Mouse (Mus musculus) heart, postnatal 14 days (tissue): ENCODE results near the gene Nphp4. TPM values are rescaled to one million over a fixed set of nuclear protein-coding genes. Genes with fewer than 3 reads are reported as not detected.

ENCODE experiments used
- DNase-seq, 2 experiments: peaks; one replicate each; pipeline ENCODE4 v3.0.0; 2021 to 2022
- intact Hi-C: fragments of 180-260 bp; cut with DNase I; formaldehyde crosslinking; loops from one replicate; pipeline ENCODE4 v1.15.1; 2025
- long read RNA-seq, 2 experiments: library from polyadenylated mRNA; stranded (forward); transcript quantifications; one replicate each; pipeline ENCODE4 v2.0.0; 2021
- total RNA-seq, 2 experiments: library from RNA; stranded (reverse); gene quantifications; 2 replicates each; pipeline ENCODE4 v1.2.3; 2021

The Nphp4 gene
- total RNA-seq, result 1 to 10 TPM; 1.8 to 2.3 TPM
- long read RNA-seq, experiment 1, partial matches to known transcripts, result 0 of 1 reads
- long read RNA-seq, experiment 1, other reads (novel, unspliced or antisense), result 1 of 1 reads
- long read RNA-seq, experiment 2, partial matches to known transcripts, result 0 of 2 reads
- long read RNA-seq, experiment 2, other reads (novel, unspliced or antisense), result 2 of 2 reads

DNA sequence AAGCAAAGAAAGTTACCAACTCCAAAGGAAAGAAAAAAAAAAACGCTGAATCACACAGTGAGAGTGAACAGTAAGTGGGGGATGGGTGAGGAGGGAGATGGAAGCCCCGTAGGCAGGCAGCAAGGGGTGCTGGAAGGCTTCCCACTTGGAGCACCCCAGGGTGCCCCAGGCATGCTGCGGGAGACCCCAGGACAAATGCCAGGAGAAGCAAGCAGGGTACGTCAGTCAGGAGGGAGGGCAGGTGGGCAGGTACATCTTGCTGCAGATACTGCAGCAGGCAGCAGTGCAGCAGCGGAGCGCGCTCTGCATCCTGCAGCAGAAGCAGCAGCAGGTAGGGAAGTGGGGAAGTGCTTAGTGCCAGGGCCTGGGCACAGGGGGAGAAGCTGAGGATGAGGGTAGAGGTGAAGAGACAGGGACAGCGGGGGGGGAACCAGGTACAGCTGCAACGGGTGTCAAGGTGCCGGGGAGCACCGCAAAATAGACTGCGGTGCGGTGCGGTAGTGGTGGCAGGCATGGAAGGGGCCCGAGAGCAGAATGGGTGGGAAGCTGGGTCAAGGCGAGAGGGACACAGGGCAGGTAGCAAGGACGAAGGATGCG, at the start of gene Nphp4:
Gene Nphp4, plus strand, starts transcription at position 280 of the 597 bp plus-strand sequence.
- peak in 1 of 2 experiments; percentile 4 for DNase-seq
- intact Hi-C loops, result no loop called here

GRCm38 (mm10) chr4:152428259-152428658, 48.2 kb upstream of the Nphp4 start:
- DNase-seq, result no peak
- intact Hi-C loops, result no loop called here

DNA sequence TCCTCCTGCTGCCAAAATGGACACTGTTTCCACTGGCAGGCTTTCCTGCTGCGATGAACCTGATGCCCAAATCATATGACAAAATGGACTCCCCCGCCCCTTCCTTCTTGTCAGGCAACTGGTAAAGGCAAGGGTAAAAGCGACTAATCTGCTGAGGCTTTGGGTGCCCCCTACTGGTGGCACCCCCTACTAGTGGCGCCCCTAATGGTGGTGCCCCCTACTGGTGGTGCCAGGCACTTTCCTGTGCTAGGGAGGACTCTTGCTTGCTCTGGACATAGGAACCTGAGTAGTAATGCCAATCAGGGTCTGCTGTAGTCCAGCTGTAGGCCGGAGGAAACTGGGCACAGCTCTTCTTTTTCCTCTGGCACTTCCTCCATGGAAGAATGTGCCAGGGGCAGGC, 44.2 kb upstream of the Nphp4 start:
- intact Hi-C loops, result loop anchor here (10.0 kb wide), 1 partner anchor 218 kb away; no protein-coding TSS in a partner anchor
- peak; percentile 17 to 44 for DNase-seq

DNA sequence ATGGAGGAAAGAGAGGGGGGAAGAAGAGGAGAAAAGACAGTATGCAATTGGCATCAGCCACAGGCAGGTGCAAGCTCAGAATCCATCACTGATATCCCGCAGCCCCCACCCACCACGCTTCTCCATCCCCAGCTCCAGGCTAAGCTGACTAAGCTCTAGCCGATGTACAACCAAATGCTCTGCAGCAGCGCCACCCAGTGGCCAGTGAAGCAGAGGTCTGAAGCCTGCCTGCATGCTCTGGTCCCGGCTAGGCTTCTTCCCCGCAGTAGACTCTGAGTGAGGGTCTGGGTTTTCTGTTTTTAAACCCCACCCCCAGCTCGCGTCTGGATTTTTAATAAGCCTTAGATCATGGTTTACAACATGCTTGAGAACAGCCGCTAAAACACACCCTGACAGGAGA, 41.7 kb upstream of the Nphp4 start:
- intact Hi-C loops, result loop anchor here (1.0 to 10.0 kb wide), 4 partner anchors 56 to 262 kb away; no protein-coding TSS in a partner anchor
- peak; percentile 90 to 94 for DNase-seq

GRCm38 (mm10) chr4:152435255-152435654, 41.3 kb upstream of the Nphp4 start:
- DNase-seq, result peak; percentile 78 to 87

DNA sequence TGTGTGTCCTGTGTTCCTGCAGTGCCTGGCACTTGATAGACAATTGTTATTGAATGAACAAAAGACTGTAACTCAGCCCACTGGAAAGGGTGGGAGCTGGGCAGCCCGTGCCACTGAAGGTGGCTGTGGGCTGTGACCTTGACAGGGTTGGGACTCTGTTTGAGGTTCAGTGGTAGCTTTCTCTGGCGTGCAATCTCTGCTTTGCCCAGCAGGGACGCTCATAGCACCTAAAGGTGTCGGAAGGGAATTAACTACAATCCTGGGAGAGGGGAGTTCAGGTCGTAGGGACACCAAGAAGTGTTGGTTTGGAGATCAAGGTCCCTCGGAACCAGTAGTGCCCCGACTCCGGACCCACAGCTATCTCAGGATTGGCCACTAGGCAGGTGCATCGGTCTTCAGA, 35.6 kb upstream of the Nphp4 start:
- peak in 1 of 2 experiments; percentile 18 for DNase-seq
- intact Hi-C loops, result no loop called here

More at GRCm38 (mm10) chr4:152435255-152435654, 41.3 kb upstream of the Nphp4 start:
- intact Hi-C loops, result loop anchor here (1.0 to 10.0 kb wide), 4 partner anchors 56 to 262 kb away; no protein-coding TSS in a partner anchor

- no peak for DNase-seq
- intact Hi-C loops, result no loop called here
Measured at GRCm38 (mm10) chr4:152441536-152441935, 35.0 kb upstream of the Nphp4 start.

- intact Hi-C loops, result no loop called here
- DNase-seq, result peak; percentile 18 to 31
Measured at GRCm38 (mm10) chr4:152446178-152446577, 30.3 kb upstream of the Nphp4 start.

DNA sequence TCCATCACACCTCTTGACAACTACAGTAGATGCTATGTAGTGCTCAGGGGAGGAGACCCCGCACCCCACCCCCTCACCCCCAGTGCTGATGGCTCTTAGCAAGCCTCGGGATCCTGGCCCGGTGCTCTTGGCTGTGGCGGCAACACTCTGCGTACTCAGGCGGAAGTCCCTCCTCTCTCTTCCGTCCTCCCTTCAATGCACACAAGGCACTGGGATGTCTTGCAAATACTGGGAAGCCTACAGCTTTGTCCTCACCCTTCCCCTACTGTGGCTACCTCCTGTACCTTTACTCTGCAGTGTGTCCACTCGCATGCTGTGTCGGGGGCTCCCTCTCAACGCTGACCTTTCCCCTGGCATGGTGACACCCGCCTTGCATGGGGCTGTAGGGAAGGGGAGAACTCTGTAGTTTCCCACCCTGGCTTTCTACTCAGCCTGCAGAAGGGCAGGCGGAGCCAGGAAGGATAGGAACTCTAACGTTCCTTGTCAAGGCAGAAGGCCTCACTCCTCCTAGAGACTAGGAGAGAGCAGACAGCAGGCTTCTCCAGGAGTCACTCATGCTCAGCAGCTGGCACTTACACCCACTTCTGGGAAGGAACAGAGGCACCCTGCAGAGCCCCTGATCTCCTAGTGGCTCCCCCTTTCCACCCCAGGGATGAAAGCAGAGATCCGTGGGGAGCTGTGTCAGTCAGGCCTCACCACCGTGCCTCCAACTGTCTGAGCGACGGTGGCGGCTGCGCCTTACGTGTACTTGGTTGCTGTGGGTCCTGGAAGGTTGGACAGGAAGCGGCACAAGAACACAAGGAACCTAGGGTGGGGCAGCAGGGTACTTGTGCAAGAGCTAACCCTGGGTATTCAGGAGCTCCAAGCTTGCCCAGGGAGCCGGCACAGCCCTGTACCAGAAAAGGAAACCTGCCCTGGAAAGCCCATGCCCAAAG, 28.5 kb upstream of the Nphp4 start:
- intact Hi-C loops, result no loop called here
- DNase-seq, result no peak

DNA sequence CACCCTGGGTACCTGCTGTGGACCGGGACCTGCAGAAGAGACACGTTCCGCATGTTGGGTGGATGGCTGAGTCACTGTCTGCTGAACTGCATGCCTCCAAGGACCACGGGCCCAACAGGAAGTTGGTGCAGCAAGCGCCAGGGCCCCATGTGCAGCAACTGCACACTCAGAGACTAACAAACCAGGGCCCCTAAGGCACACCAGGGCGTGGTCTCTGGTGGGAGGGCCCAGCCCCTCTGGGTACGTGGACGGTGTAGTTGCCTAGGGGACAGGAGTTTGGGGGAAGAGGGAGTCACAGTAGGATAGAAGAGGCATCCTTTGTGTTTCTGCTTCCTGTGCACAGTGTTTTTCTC, 27.9 kb upstream of the Nphp4 start:
- DNase-seq, result peak; percentile 20 to 25
- intact Hi-C loops, result no loop called here

DNA sequence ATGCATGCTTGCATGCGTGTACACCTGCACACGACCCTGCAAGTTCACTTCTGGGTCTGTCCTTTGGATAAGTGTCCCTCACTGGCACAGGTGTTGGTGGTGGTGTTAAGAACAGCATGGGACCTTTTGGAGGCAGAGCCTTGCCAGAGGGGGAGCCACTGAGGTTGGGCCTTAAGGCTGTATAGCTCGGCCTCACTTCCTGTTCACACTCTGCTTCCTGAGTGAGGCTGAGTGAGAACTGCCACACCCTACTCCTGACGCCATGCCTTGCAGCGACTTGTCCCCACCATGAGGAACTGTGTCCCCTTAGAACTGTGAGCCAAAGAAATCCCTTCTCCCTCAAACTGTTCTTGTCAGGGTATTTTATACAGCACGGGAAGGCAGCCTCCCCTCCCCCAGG, 25.1 kb upstream of the Nphp4 start:
- intact Hi-C loops, result no loop called here

GRCm38 (mm10) chr4:152453079-152453478, 23.4 kb upstream of the Nphp4 start:
- DNase-seq, result no peak
- intact Hi-C loops, result no loop called here

More for the DNA sequence above, 25.1 kb upstream of the Nphp4 start:
- DNase-seq, result no peak

- intact Hi-C loops, result no loop called here
- no peak for DNase-seq
Measured at GRCm38 (mm10) chr4:152454153-152454552, 22.4 kb upstream of the Nphp4 start.

DNA sequence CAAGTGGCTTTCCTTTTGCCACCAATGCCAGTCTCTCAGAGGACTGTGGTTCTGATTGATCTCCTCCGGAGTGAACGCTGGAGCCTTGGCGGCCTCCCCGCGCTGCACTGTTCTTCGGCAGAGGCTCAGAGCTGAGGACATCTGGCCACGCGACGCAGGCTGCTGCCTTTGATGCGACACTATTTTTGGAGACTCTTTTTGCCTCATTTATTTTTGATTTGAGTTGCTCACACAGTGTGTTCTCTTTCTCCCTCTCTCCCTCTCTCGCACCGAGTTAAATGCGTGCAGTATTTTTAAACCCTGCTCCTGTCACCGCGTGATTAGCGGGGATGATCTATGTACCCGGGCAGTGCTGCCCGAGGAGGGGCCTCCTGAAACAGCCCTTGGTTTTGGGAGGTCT, 19.9 kb upstream of the Nphp4 start:
- intact Hi-C loops, result no loop called here
- no peak for DNase-seq

- DNase-seq, result no peak
- intact Hi-C loops, result no loop called here
Measured at GRCm38 (mm10) chr4:152457673-152458072, 18.8 kb upstream of the Nphp4 start.

DNA sequence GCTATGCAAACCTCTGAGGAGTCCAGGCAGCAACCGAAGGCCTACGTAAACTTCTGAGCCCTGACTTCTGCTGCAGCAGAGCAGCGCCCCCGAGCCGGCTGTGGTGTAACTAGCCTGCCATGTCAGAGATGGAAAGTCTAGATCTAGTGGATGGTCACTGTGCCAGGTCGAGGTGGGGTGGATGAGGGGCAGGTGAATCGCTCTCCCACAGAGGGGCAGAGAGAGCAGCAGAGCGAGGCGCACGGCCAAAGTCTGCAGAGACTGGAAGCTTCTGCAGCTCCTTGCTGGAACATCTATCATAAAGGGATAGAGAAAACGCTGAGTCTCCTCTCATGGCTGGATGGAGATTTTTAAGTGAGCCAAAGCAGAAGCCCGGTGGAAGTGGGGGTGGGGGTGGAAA, 14.0 kb upstream of the Nphp4 start:
- intact Hi-C loops, result no loop called here
- DNase-seq, result no peak

DNA sequence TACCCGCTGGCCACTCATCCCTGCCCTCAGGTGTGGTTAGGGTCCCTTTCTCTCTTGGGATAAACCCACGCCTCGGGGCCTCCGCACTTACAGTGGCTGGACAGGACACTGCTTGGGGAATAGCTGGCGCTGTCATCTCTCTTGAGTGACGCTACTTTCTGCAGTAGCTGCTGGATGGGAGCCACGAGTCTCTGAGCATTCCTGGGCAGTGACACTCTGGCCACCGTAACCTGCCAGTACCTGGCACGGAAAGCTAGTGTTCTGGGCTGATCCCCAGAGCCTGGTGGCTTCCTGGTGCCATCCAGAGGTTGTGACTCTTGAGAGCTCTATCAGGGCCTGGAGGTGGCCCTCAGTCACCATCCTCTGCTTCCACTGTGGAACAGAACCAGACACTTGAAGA, 13.4 kb upstream of the Nphp4 start:
- DNase-seq, result peak; percentile 59 to 65
- intact Hi-C loops, result no loop called here

DNA sequence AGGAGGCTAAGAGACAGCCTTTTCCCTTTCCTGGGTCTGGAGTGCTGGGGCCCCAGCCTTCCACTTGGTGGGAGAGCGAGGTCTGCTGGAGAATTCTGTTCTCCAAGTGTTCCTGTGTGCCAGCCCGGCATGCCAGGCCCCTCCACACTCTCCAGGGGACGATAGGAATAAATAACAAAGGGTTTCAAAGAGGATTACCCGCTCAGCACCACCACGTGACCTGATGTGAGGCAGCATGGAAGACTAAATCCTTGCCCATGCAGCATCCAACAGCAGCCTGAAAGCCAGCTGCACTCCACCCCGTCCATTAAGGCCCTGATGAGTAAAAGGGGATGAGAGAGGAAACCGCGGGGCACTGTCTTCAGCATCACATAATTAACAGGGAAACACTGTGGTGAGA, 11.4 kb upstream of the Nphp4 start:
- intact Hi-C loops, result no loop called here

GRCm38 (mm10) chr4:152466601-152467000, 9.9 kb upstream of the Nphp4 start:
- DNase-seq, result no peak
- intact Hi-C loops, result no loop called here

More for the DNA sequence above, 11.4 kb upstream of the Nphp4 start:
- no peak for DNase-seq

GRCm38 (mm10) chr4:152467951-152468350, 8.6 kb upstream of the Nphp4 start:
- intact Hi-C loops, result no loop called here

GRCm38 (mm10) chr4:152475941-152476340, 565 bp upstream of the Nphp4 start:
- intact Hi-C loops, result no loop called here
- no peak for DNase-seq

More at GRCm38 (mm10) chr4:152467951-152468350, 8.6 kb upstream of the Nphp4 start:
- DNase-seq, result no peak
